Mouse (Mus musculus) CH12.LX (cell line): ENCODE data around the gene Parp2. TPM values are rescaled to one million over a fixed set of nuclear protein-coding genes. Genes with fewer than 3 reads are reported as not detected.
"Not testable (repeated sequence)": the region's sequence is repeated elsewhere in the genome, so short reads cannot be mapped to it uniquely, and the experiment has no call there.

Source experiments
- DNase-seq: peaks from one replicate; pipeline ENCODE4 v3.0.0-alpha.2; 2013; ENCODE audit errors: extremely low read depth
- H3K27ac ChIP-seq: 2 replicates; pipeline ENCODE4 v1.5.1; 2012; ENCODE audit warnings: low read depth, mild to moderate bottlenecking, control low read depth, moderate library complexity; ENCODE audit not compliant: insufficient read depth
- H3K27me3 ChIP-seq: replicated peaks from 2 replicates; pipeline ENCODE3; 2012; ENCODE audit warnings: inconsistent platforms
- H3K36me3 ChIP-seq, 2 experiments: replicated peaks in 1 of 2; 2 replicates each; pipeline versions ENCODE3 to v1.6.1; 2012; ENCODE audit warnings: inconsistent platforms in 1 of 2, low read length in 1 of 2, mild to moderate bottlenecking in 1 of 2, mixed read lengths in 1 of 2, moderate library complexity in 1 of 2; ENCODE audit not compliant: control insufficient read depth in 1 of 2, insufficient read depth in 1 of 2
- H3K4me1 ChIP-seq, 2 experiments: 2 replicates each; pipeline ENCODE4 v1.6.1; 2012; ENCODE audit warnings: inconsistent platforms in 1 of 2, moderate library complexity in 1 of 2; ENCODE audit not compliant: insufficient read depth in 2 of 2, control insufficient read depth in 1 of 2
- H3K4me2 ChIP-seq: 2 replicates; pipeline ENCODE4 v1.6.1; 2012; ENCODE audit warnings: low read depth, mild to moderate bottlenecking, control low read depth; ENCODE audit not compliant: poor library complexity, insufficient read depth, severe bottlenecking
- H3K4me3 ChIP-seq, 3 experiments: fragments of 150-350 bp in 1 of 3; sonication (generic) in 1 of 3; replicated peaks in 1 of 3; 2 replicates each; pipeline versions ENCODE3 to v1.5.1; 2011 to 2012; ENCODE audit warnings: low read depth in 2 of 3, low read length in 2 of 3, mild to moderate bottlenecking in 2 of 3, moderate library complexity in 2 of 3, control low read depth in 1 of 3, improper control_type of control experiment in 1 of 3, inconsistent platforms in 1 of 3, mixed read lengths in 1 of 3; ENCODE audit not compliant: poor library complexity in 1 of 3
- H3K79me2 ChIP-seq: replicated peaks from 2 replicates; pipeline ENCODE4 v1.6.1; 2012; ENCODE audit warnings: mild to moderate bottlenecking, moderate library complexity; ENCODE audit not compliant: control insufficient read depth, poor library complexity, insufficient read depth, severe bottlenecking; ENCODE audit errors: extremely low read depth
- H3K9ac ChIP-seq: 2 replicates; pipeline ENCODE4 v1.6.1; 2012; ENCODE audit warnings: low read depth, mild to moderate bottlenecking, control low read depth, moderate library complexity; ENCODE audit not compliant: insufficient read depth
- H3K9me3 ChIP-seq: replicated peaks from 2 replicates; pipeline ENCODE3; 2012; ENCODE audit warnings: low read length, inconsistent platforms, mixed read lengths
- BHLHE40 ChIP-seq: IDR thresholded peaks from 2 replicates; pipeline ENCODE4 v1.6.1; 2011; ENCODE audit warnings: mild to moderate bottlenecking, low read depth, low read length, improper control_type of control experiment
- CHD1 ChIP-seq: IDR thresholded peaks from 2 replicates; pipeline ENCODE4 v1.6.1; 2012; ENCODE audit warnings: low read depth, low read length, improper control_type of control experiment, inconsistent platforms
- CHD2 ChIP-seq: IDR thresholded peaks from 2 replicates; pipeline ENCODE4 v1.6.1; 2011; ENCODE audit warnings: low read length, improper control_type of control experiment
- CTCF ChIP-seq, 2 experiments: IDR thresholded peaks in 1 of 2; conservative IDR thresholded peaks in 1 of 2; 2 replicates each; pipeline ENCODE4 v1.5.1; 2011 to 2012; ENCODE audit warnings: low read depth in 2 of 2, low read length in 2 of 2, improper control_type of control experiment in 1 of 2, inconsistent platforms in 1 of 2, mild to moderate bottlenecking in 1 of 2, moderate library complexity in 1 of 2
- E2F4 ChIP-seq: IDR thresholded peaks from 2 replicates; pipeline ENCODE4 v1.6.1; 2011; ENCODE audit warnings: low read depth, low read length, improper control_type of control experiment; ENCODE audit not compliant: insufficient replicate concordance
- ELF1 ChIP-seq: IDR thresholded peaks from 2 replicates; pipeline ENCODE4 v1.6.1; 2014; ENCODE audit warnings: low read depth, mild to moderate bottlenecking, inconsistent platforms, low read length, improper control_type of control experiment
- EP300 ChIP-seq: IDR thresholded peaks from 2 replicates; pipeline ENCODE4 v1.6.1; 2011; ENCODE audit warnings: low read length, improper control_type of control experiment
- ETS1 ChIP-seq: conservative IDR thresholded peaks from 2 replicates; pipeline ENCODE4 v1.6.1; 2012; ENCODE audit warnings: low read depth, mild to moderate bottlenecking, inconsistent platforms, low read length, improper control_type of control experiment, moderate library complexity
- GABPA ChIP-seq: IDR thresholded peaks from 2 replicates; pipeline ENCODE4 v1.6.1; 2012; ENCODE audit warnings: low read depth, low read length, improper control_type of control experiment, inconsistent platforms; ENCODE audit not compliant: insufficient replicate concordance
- HCFC1 ChIP-seq: IDR thresholded peaks from 2 replicates; pipeline ENCODE4 v1.6.1; 2012; ENCODE audit warnings: low read depth, mild to moderate bottlenecking, inconsistent platforms, low read length, improper control_type of control experiment
- JUN ChIP-seq: IDR thresholded peaks from 2 replicates; pipeline ENCODE4 v1.6.1; 2011; ENCODE audit warnings: low read depth, mild to moderate bottlenecking, low read length, improper control_type of control experiment, moderate library complexity; ENCODE audit not compliant: insufficient read depth
- JUND ChIP-seq: conservative IDR thresholded peaks from 2 replicates; pipeline ENCODE4 v1.6.1; 2011; ENCODE audit warnings: low read depth, low read length, improper control_type of control experiment
- KAT2A ChIP-seq: IDR thresholded peaks from 2 replicates; pipeline ENCODE4 v1.6.1; 2012; ENCODE audit warnings: low read length, improper control_type of control experiment, inconsistent platforms; ENCODE audit not compliant: insufficient replicate concordance
- MAFK ChIP-seq: IDR thresholded peaks from 2 replicates; pipeline ENCODE4 v1.6.1; 2011; ENCODE audit warnings: low read length, improper control_type of control experiment; ENCODE audit not compliant: insufficient replicate concordance
- MAX ChIP-seq: IDR thresholded peaks from 2 replicates; pipeline ENCODE4 v1.6.1; 2011; ENCODE audit warnings: low read length, improper control_type of control experiment
- MAZ ChIP-seq: IDR thresholded peaks from 2 replicates; pipeline ENCODE4 v1.6.1; 2012; ENCODE audit warnings: low read depth, mild to moderate bottlenecking, inconsistent platforms, low read length, improper control_type of control experiment, moderate library complexity
- MEF2A ChIP-seq: IDR thresholded peaks from 2 replicates; pipeline ENCODE4 v1.6.1; 2014; ENCODE audit warnings: low read depth, mild to moderate bottlenecking, inconsistent platforms, low read length, improper control_type of control experiment, borderline replicate concordance
- MXI1 ChIP-seq: IDR thresholded peaks from 2 replicates; pipeline ENCODE4 v1.6.1; 2011; ENCODE audit warnings: mild to moderate bottlenecking, low read depth, low read length, improper control_type of control experiment
- PAX5 ChIP-seq: IDR thresholded peaks from 2 replicates; pipeline ENCODE4 v1.6.1; 2012; ENCODE audit warnings: low read length, inconsistent platforms, mixed read lengths
- SIN3A ChIP-seq: IDR thresholded peaks from 2 replicates; pipeline ENCODE4 v1.6.1; 2012; ENCODE audit warnings: low read length, improper control_type of control experiment, inconsistent platforms
- SMC3 ChIP-seq: IDR thresholded peaks from 2 replicates; pipeline ENCODE4 v1.6.1; 2011; ENCODE audit warnings: low read depth, low read length, improper control_type of control experiment
- TBP ChIP-seq: conservative IDR thresholded peaks from 2 replicates; pipeline ENCODE4 v1.6.1; 2011; ENCODE audit warnings: low read depth, low read length, improper control_type of control experiment
- UBTF ChIP-seq: IDR thresholded peaks from 2 replicates; pipeline ENCODE4 v1.6.1; 2012; ENCODE audit warnings: low read depth, mild to moderate bottlenecking, inconsistent platforms, low read length, improper control_type of control experiment, moderate library complexity
- ZC3H11A ChIP-seq: IDR thresholded peaks from 2 replicates; pipeline ENCODE4 v1.6.1; 2012; ENCODE audit warnings: low read depth, mild to moderate bottlenecking, inconsistent platforms, low read length, improper control_type of control experiment
- ZKSCAN1 ChIP-seq: IDR thresholded peaks from 2 replicates; pipeline ENCODE4 v1.6.1; 2012; ENCODE audit warnings: low read depth, inconsistent platforms, low read length, improper control_type of control experiment, borderline replicate concordance
- ZMIZ1 ChIP-seq: IDR thresholded peaks from 2 replicates; pipeline ENCODE4 v1.6.1; 2012; ENCODE audit warnings: low read depth, mild to moderate bottlenecking, inconsistent platforms, low read length, improper control_type of control experiment
- ZNF384 ChIP-seq: IDR thresholded peaks from 2 replicates; pipeline ENCODE4 v1.6.1; 2012; ENCODE audit warnings: low read depth, low read length, improper control_type of control experiment, inconsistent platforms
- dilution Hi-C: fragments of 300-500 bp; cut with MboI; formaldehyde crosslinking; loops from 2 replicates; pipeline ENCODE4 v1.14.3; 2020; ENCODE audit warnings: low sequenced_read_pairs; ENCODE audit not compliant: extremely low pct_unique_long_range_greater_than_20kb, extremely low pct_ligation_motif_present
- in situ Hi-C: fragments of 300-500 bp; cut with MboI; formaldehyde crosslinking; loops from 3 replicates; pipeline ENCODE4 v1.14.3; 2019; ENCODE audit warnings: low sequenced_read_pairs, low pct_ligation_motif_present, low pct_unique_long_range_greater_than_20kb, mixed read lengths
- polyA plus RNA-seq: library from polyadenylated mRNA; unstranded; fragments of >175 nt; gene quantifications from 2 replicates; pipeline ENCODE4 v1.2.1, GENCODE M21; 2012; ENCODE audit warnings: low read depth; ENCODE audit not compliant: insufficient read length
- total RNA-seq, 2 experiments: library from RNA; depleted of rRNA; stranded (reverse); fragments of 300-350 nt in 1 of 2; fragments of >200 nt in 1 of 2; gene quantifications; 2 replicates each; pipeline ENCODE4 v1.2.3; 2012 to 2014

The Parp2 gene
- total and polyA plus RNA-seq, 3 experiments = 64.6 to 95.9 (median 90.9) TPM

DNA sequence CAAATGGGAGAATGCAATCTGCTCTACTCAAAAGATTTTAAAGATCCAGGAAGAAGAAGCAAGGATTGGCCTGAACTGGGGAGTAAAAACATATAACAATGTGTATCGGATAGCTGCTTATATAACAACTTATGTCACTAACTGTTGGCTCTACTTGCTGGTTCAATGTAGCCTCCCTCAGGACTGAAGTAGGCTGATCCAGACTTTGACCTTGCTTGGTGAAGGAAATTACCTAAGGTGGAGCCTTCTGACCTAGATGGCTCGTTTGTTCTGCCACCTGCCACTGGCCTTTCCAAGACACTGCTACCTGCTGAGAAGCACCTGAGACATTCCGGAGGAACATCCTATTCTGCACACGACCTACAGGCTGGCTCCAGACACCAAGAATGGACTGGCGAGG, 48.1 kb downstream of the Parp2 start:
- dilution Hi-C loops = no loop called here
- Histone ChIP-seq H3K9ac (no peak overlapping the region), H3K9me3 (peaks cover 3% of the 10 kb centered on the region), H3K4me1 (no peaks in the 10 kb centered on the region), H3K4me2 (no peak overlapping the region), H3K27me3 (no peaks in the 10 kb centered on the region), H3K79me2 (no peaks in the 10 kb centered on the region), H3K27ac (no peak overlapping the region), H3K36me3 (peaks cover 46 to 80% of the 10 kb centered on the region in 2 experiments), H3K4me3 (no peak overlapping the region)
- in situ Hi-C loops = no loop called here
- TF ChIP-seq PAX5 (no peak), TBP (no peak), MAZ (no peak), ZC3H11A (no peak), MAFK (no peak), HCFC1 (no peak), ETS1 (no peak), E2F4 (no peak), ZNF384 (no peak), CHD2 (no peak), SMC3 (no peak), CTCF (conservative IDR thresholded peaks at IDR 0.05 in 1 of 2, IDR thresholded peaks at IDR 0.05 in 1 of 2; ENCODE audit: low read depth in 2 of 2, low read length in 2 of 2) (no peak), GABPA (no peak), ZKSCAN1 (no peak), BHLHE40 (no peak), SIN3A (no peak), ELF1 (no peak), MXI1 (no peak), MAX (no peak)
- DNase-seq = no peak

DNA sequence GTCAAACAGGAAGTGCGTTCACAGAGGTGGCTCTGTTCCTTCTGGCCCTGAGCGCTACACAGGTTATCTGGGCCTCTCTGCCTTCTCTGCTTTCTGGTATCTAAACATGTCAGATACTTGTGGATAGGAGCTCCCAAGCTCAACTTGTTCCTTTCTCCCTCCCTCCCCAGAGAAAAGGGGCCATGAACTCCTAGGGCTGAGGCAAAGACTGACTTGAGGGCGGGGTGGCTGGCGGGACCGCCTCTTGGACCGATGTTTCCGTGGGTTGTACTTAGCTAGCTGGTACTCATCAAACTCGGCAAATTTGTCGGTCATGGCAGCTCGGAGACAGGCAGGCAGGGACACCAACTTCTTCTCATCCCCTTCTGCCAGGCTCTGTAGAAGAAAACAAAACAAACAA, 55.0 kb downstream of the Parp2 start:
- Histone ChIP-seq H3K9ac (no peak overlapping the region), H3K36me3 (peaks cover 32 to 74% of the 10 kb centered on the region in 2 experiments)
- dilution Hi-C loops = no loop called here

DNA sequence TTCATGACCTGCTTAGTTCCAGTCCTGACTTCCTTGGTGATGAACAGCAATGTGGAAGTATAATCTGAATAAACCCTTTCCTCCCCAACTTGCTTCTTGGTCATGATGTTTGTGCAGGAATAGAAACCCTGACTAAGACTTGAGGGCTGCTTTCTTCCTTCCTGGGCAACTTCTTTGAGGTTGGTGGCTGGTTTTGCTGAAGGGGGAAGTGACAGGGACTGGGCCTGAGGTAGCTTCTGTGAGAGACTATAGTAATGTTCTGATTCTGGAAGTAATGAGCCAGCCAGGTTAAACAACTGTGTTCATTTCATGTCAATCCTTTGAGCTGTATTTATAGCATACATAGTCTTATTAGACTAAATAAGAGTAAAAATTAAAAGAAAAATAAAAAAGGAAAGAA, 57.4 kb downstream of the Parp2 start:
- H3K79me2 ChIP-seq, H3K9me3 ChIP-seq, dilution Hi-C loops, in situ Hi-C loops, H3K9ac ChIP-seq, H3K4me3 ChIP-seq, H3K4me2 ChIP-seq, H3K27me3 ChIP-seq, DNase-seq, H3K27ac ChIP-seq: not testable (repeated sequence)
- H3K36me3 ChIP-seq = peaks cover 29 to 62% of the 10 kb centered on the region in 2 experiments
- H3K4me1 ChIP-seq = peaks cover 0 to 21% of the 10 kb centered on the region in 2 experiments; a peak in 2 of 4 replicates

More for the DNA sequence above, 55.0 kb downstream of the Parp2 start:
- Histone ChIP-seq H3K27ac (no peak overlapping the region), H3K9me3 (peaks cover 7% of the 10 kb centered on the region), H3K27me3 (no peaks in the 10 kb centered on the region), H3K4me3 (no peak overlapping the region), H3K4me2 (no peak overlapping the region), H3K79me2 (no peaks in the 10 kb centered on the region), H3K4me1 (peaks cover 0 to 13% of the 10 kb centered on the region in 2 experiments; a peak in 2 of 4 replicates)
- DNase-seq = no peak
- in situ Hi-C loops = no loop called here
- no peak for TF ChIP-seq CHD1
- TF ChIP-seq MEF2A = no peak
- TF ChIP-seq MAFK = no peak
- no peak for TF ChIP-seq JUND
- TF ChIP-seq MXI1 = no peak
- TF ChIP-seq CHD2 = no peak
- TF ChIP-seq KAT2A = no peak
- TF ChIP-seq JUN = no peak
- no peak for TF ChIP-seq BHLHE40
- TF ChIP-seq UBTF = no peak
- TF ChIP-seq EP300 = no peak
- no peak for TF ChIP-seq ETS1
- no peak for TF ChIP-seq ZMIZ1
